Mouse (Mus musculus) CD4-positive naive resting alpha-beta T cell, adult 76 days (primary cell): ENCODE measurements around the gene Tacc3. TPM values are rescaled to one million over a fixed set of nuclear protein-coding genes. Genes with fewer than 3 reads are reported as not detected.

Experiments used
- total RNA-seq: library from RNA; stranded (reverse); gene quantifications from one replicate; pipeline ENCODE4 v1.2.4, GENCODE M21; 2023

Tacc3 gene
- 11.1 TPM for total RNA-seq

DNA sequence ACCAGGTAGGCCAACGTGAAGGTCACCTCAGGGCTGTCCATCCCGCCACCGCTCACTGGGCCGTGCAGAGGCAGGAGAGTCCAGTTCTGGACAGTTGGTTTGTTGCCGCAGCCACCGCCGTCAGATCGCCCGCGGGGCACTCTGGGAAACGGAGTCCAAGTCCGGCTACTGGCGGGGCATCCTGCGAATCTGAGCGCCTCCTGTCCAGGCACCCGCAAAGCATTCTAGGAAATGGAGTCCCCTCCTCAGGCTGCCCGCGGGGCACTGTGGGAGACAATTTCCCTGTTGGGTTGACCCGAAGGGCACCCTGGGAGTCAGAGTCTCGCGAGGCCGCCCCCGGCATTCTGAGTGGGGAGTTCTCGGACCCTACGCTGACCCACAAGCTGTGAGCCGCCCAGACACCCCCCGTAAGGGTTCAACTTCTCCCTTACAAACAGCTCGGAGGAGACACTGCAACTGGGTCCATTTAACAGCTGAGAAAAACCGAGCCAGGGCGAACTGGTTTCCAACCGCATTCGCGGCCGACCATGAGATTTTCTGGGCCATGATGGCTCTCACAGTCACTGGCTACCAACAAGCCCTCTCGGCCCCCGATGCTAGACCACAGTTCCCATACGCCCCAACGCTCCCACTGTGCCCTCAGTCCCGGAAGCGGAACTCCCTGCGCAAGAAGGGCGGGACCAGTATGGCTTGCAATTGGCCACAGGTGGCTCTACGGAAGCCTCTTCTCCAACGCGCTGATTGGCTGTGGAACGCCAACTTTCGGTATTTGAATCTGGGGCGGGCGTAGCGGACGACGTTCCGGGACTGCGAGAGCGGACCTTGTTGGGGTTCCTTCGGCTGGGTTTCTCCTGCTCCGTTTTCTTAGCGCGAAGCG lies at the start of gene Tacc3, which contains the start of gene Tmem129:
Gene Tacc3, plus strand, starts transcription at position 342 of the 877 bp plus-strand sequence.
Gene Tmem129, minus strand, starts transcription at position 630 of the 877 bp plus-strand sequence.

DNA sequence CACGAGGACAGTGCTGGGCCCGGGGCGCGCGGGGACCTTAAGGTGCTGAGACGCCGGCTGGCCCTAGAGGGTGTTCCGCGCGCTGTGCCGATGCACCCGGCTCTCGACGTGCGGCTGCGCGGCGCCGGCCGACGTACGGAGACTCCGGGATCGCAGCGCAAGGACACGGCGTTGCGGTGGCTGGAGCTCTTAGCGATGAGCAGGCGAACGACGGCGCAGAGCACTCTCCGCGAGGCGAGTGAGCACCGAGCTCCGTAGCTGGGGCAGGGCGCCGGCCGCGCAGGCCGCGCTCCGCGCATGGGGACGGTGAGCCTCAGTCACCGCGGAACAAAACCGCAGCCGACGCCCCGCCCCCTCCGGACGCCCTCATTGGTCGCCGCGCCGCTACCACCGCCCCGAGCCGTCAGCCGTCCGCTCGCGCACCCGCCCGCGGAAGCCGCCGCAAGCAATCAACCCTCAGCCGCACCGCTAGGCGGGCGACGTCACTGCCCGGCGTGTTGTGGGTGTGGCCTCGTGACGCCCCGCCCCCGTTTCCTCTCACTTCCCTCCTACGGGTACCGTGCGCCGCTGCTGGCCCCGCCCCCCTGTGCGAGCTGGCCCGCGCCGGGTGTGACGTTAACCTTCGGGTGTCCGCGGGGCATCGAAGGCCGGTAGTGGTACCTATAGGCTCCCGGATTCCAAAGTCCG lies 28.5 kb upstream of the Tacc3 start, which contains the start of the genes Fam53a and Gm9903:
Gene Fam53a, minus strand, starts transcription at position 335 of the 687 bp plus-strand sequence.
Gene Gm9903, plus strand, starts transcription at position 625 of the 687 bp plus-strand sequence.

DNA sequence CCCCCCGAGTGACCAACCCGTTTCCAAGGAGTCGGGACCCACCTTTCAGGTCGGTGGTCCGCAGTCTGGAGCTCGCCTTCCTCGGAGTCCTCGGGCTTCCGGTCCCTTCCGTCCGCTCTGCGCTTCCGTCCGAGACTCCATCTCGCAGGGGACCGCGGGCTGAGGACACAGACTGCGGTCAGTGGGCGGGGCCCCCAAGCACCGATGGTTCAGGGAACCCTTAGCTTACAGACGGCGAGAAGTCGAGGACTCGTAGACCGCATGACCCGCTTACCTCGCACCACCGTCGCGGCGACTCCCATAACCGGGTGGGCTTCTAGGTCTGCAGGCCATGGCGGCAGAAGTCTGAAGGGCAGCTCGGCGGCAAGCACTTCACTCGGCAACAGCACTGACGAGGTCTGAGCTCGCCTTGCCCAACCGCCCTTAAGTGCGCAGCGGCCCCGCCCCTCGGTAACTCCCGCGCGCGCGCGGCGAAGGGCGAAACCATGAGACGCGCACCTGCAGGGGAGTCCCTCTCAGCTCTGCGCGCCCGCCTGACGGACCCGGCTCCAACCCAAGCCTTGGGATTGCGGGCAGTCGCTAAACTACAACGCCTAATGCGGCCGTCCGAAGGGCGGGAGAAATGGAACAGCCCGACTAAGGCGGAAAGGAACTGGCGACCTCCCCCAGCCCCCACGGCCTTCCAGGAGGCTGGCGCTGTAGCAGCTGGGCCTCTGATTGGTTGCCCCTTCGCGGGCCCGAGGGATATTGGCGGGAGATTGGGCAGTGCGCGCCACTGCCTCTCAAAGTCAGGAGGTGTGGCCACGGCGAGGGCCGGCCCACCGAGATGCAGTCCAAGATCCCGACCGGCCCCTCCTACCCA lies 5.8 kb upstream of the Tacc3 start, which contains the start of gene Slbp:
Gene Slbp, minus strand, starts transcription at position 654 of the 862 bp plus-strand sequence.

DNA sequence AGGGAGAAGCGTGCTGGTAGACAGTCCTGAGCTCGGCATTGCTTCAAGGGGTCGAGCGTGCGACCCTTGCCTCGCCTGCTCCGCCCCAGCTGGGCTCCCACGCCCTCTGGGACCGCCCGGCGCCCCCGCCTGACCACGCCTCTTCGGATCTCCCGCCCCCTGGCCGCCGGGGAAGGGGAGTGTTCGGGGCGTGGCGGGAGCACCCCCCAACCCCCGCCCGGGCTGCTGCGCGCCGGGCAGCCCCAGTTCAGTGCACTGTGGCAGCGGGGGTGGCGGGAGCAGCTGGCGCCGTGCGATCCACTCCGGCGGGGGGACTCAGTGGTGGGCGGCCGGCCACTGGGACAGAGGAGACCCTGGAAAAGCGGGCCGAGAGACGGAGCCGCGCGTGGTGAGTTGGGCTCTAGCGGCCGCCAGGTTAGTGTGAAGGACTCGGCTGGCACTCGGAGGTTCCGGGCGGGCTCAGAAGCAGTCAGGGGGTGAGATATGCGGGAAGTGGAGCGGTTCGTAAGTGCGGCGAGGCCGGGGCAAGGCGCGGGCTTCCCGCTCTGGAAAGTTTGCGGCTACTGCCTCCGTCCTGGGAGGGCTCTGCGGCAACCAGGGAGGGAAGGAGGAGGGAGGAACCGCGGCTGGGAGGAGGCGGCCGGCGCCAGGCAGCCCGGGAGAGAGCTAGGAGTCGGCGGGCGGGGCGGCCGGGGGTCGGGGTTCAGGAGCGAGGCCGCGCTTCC lies 63.8 kb downstream of the Tacc3 start, which contains the start of gene Fgfr3:
Gene Fgfr3, plus strand, starts transcription at position 134 of the 725 bp plus-strand sequence.

Other genes starting within 250 kb of the Tacc3 start
- not detected for gene Nkx1-1, start 224.2 kb upstream of the Tacc3 start, total RNA-seq
- gene Fam53a, start 28.5 kb upstream of the Tacc3 start, total RNA-seq: 46.0 TPM
- gene Gm9903, start 28.2 kb upstream of the Tacc3 start, total RNA-seq: 0.64 TPM
- gene Slbp, start 5.6 kb upstream of the Tacc3 start, total RNA-seq: 66.6 TPM
- 10.3 TPM for gene Tmem129, start 288 bp downstream of the Tacc3 start, total RNA-seq
- gene Fgfr3, start 63.5 kb downstream of the Tacc3 start, total RNA-seq: 0.53 TPM
- gene Letm1, start 124.7 kb downstream of the Tacc3 start, total RNA-seq: 83.7 TPM
- 15.4 TPM for gene Nsd2, start 162.6 kb downstream of the Tacc3 start, total RNA-seq